Comparison of ENCODE assay signal across 14 mouse cellular contexts in genomic region chr1:75519576-75519975, GRCm38 (mm10). TPM values are rescaled to one million over a fixed set of nuclear protein-coding genes. Genes with fewer than 3 reads are reported as not detected.
DNase-seq lines count a peak whose midpoint lies in the region; ATAC-seq and TF ChIP-seq lines count a peak whose summit lies in the region.
"Had no signal": no experiment of that assay in that cellular context is flagged by ENCODE, and none has a peak within 500 bp of the region (broad histone marks: within the 10 kb centered on the region; RNA-seq: fewer than 3 reads in every experiment).

No protein-coding gene starts in this region.

- TF ChIP-seq POLR2A in limb, embryonic 14.5 days (IDR thresholded peaks at IDR 0.05; ENCODE audit: borderline replicate concordance, extremely low read depth, insufficient read depth, insufficient read length) = no peak

- H3K4me1 ChIP-seq in heart, embryonic 10.5 days = peaks cover 34% of the 10 kb centered on the region
- H3K4me1 ChIP-seq in kidney, embryonic 16.5 days (ENCODE audit: insufficient read depth, low read length) = peaks cover 16% of the 10 kb centered on the region
- H3K4me1 ChIP-seq in limb, embryonic 14.5 days (ENCODE audit: control insufficient read depth, insufficient read depth, low read length) = peaks cover 18% of the 10 kb centered on the region

- DNase-seq in heart, embryonic 10.5 days (ENCODE audit: low spot score) = no peak
- DNase-seq in heart, adult 18-20 months = no peak
- DNase-seq in kidney, postnatal 14 days = no peak
- DNase-seq in MN1 (ENCODE audit: low spot score) = peak; percentile 29
- DNase-seq in limb, embryonic 14.5 days (ENCODE audit: low spot score) = peak; percentile 67
- DNase-seq in urinary bladder, postnatal 36 days (ENCODE audit: low spot score in 2 of 2) = no peak
- no peak for DNase-seq in spleen, postnatal 10 days (ENCODE audit: low spot score in 2 of 2)
- DNase-seq: cerebellum, postnatal 14 days; gastrocnemius, adult 2 months; kidney, adult 8-10 months; layer of hippocampus, postnatal 36 days had no signal

- peak overlapping the region; percentile 89 for H3K27ac ChIP-seq in heart, embryonic 10.5 days
- H3K27ac ChIP-seq in kidney, embryonic 16.5 days (ENCODE audit: low read length) = peak overlapping the region; percentile 95
- H3K27ac ChIP-seq in limb, embryonic 14.5 days (replicated peaks; ENCODE audit: low read depth, low read length) = peak overlapping the region; percentile 67
- H3K27ac ChIP-seq: gastrocnemius, adult 2 months; midbrain, embryonic 12.5 days had no signal

- H3K9me3 ChIP-seq in heart, embryonic 10.5 days = no peaks in the 10 kb centered on the region
- no peaks in the 10 kb centered on the region for H3K9me3 ChIP-seq in kidney, embryonic 16.5 days (ENCODE audit: low read length)
- no peaks in the 10 kb centered on the region for H3K9me3 ChIP-seq in limb, embryonic 14.5 days (ENCODE audit: control insufficient read depth, low read length)
- H3K9me3 ChIP-seq: midbrain, embryonic 12.5 days had no signal

- H3K4me2 ChIP-seq in kidney, embryonic 16.5 days (replicated peaks; ENCODE audit: low read depth, low read length) = no peak overlapping the region
- H3K4me2 ChIP-seq in limb, embryonic 14.5 days (replicated peaks; ENCODE audit: low read depth, low read length, severe bottlenecking) = no peak overlapping the region
- H3K4me2 ChIP-seq: midbrain, embryonic 12.5 days had no signal

- peaks cover 1% of the 10 kb centered on the region for H3K36me3 ChIP-seq in heart, embryonic 10.5 days
- no peaks in the 10 kb centered on the region for H3K36me3 ChIP-seq in kidney, embryonic 16.5 days (ENCODE audit: insufficient read depth, low read length)
- no peaks in the 10 kb centered on the region for H3K36me3 ChIP-seq in limb, embryonic 14.5 days (ENCODE audit: control insufficient read depth, insufficient read depth, low read length)
- H3K36me3 ChIP-seq: midbrain, embryonic 12.5 days had no signal

- peak overlapping the region; percentile 29 for H3K9ac ChIP-seq in kidney, embryonic 16.5 days (replicated peaks; ENCODE audit: low read length)
- H3K9ac ChIP-seq in limb, embryonic 14.5 days (ENCODE audit: low read depth, low read length, severe bottlenecking) = no peak overlapping the region
- H3K9ac ChIP-seq: midbrain, embryonic 12.5 days had no signal

- H3K27me3 ChIP-seq in heart, embryonic 10.5 days (ENCODE audit: insufficient read depth, poor library complexity, severe bottlenecking) = no peaks in the 10 kb centered on the region
- no peaks in the 10 kb centered on the region for H3K27me3 ChIP-seq in kidney, embryonic 16.5 days (ENCODE audit: insufficient read depth, low read length)
- H3K27me3 ChIP-seq in limb, embryonic 14.5 days (ENCODE audit: control insufficient read depth, insufficient read depth, low read length) = no peaks in the 10 kb centered on the region
- H3K27me3 ChIP-seq: midbrain, embryonic 12.5 days had no signal

- ATAC-seq in kidney, embryonic 16.5 days (ENCODE audit: low FRiP score, low TSS enrichment) = no peak
- no peak for ATAC-seq in limb, embryonic 14.5 days (ENCODE audit: low FRiP score, low read depth)

- no peak overlapping the region for H3K4me3 ChIP-seq in heart, embryonic 10.5 days
- H3K4me3 ChIP-seq in kidney, embryonic 16.5 days (ENCODE audit: low read length) = no peak overlapping the region
- H3K4me3 ChIP-seq in limb, embryonic 14.5 days (replicated peaks; ENCODE audit: low read length) = no peak overlapping the region
- H3K4me3 ChIP-seq: gastrocnemius, adult 2 months; midbrain, embryonic 12.5 days had no signal

- WGBS in heart, embryonic 10.5 days = 73% methylated on average over 5 of the region's 5 CpGs
- WGBS in kidney, embryonic 16.5 days = 51% methylated on average over 5 of the region's 5 CpGs
- WGBS in limb, embryonic 14.5 days = 59% methylated on average over 5 of the region's 5 CpGs

RNA-seq across cellular contexts. Expression of gene Stk11ip, which starts 1.8 kb away (rescaled TPM):
- polyA plus RNA-seq in heart, embryonic 10.5 days (2016; fragmentation: Nextera tagmentation; extraction: Ambion mirVana) = 20.2 and 22.3 TPM in 2 replicates
- 10 to 100 TPM in 1 of 2 experiments, 1 to 10 TPM in 1; 6.6 to 10.9 TPM for total RNA-seq in heart, adult 18-20 months (2021)
- polyA plus RNA-seq in kidney, embryonic 16.5 days (2015; fragmentation: Nextera tagmentation; extraction: Ambion mirVana) = 28.8 and 30.6 TPM in 2 replicates
- 37.2 and 53.6 TPM in 2 replicates for polyA plus RNA-seq in limb, embryonic 14.5 days (2012; rRNA removed)
- 15.4 and 19.0 TPM in 2 replicates for polyA plus RNA-seq in limb, embryonic 14.5 days (2014; fragmentation: Nextera tagmentation; extraction: Ambion mirVana)

RNA-seq across cellular contexts. Expression of gene Inha, which starts 12.7 kb away (rescaled TPM):
- polyA plus RNA-seq in heart, embryonic 10.5 days (2016; fragmentation: Nextera tagmentation; extraction: Ambion mirVana) = 7.8 and 8.2 TPM in 2 replicates
- 1 to 10 TPM; 3.0 to 3.1 TPM for total RNA-seq in heart, adult 18-20 months (2021)
- polyA plus RNA-seq in kidney, embryonic 16.5 days (2015; fragmentation: Nextera tagmentation; extraction: Ambion mirVana) = 7.8 and 10.7 TPM in 2 replicates
- 64.2 and 89.2 TPM in 2 replicates for polyA plus RNA-seq in limb, embryonic 14.5 days (2012; rRNA removed)
- 10.0 and 10.5 TPM in 2 replicates for polyA plus RNA-seq in limb, embryonic 14.5 days (2014; fragmentation: Nextera tagmentation; extraction: Ambion mirVana)
- total RNA-seq: liver, adult 2 months had no signal

RNA-seq across cellular contexts. Expression of gene Obsl1, which starts 13.3 kb away (rescaled TPM):
- 103 and 107 TPM in 2 replicates for polyA plus RNA-seq in heart, embryonic 10.5 days (2016; fragmentation: Nextera tagmentation; extraction: Ambion mirVana)
- total RNA-seq in heart, adult 18-20 months (2021) = 100 to 1,000 TPM; 107 to 108 TPM
- 55.7 and 60.9 TPM in 2 replicates for polyA plus RNA-seq in kidney, embryonic 16.5 days (2015; fragmentation: Nextera tagmentation; extraction: Ambion mirVana)
- polyA plus RNA-seq in limb, embryonic 14.5 days (2012; rRNA removed) = 315 and 381 TPM in 2 replicates
- polyA plus RNA-seq in limb, embryonic 14.5 days (2014; fragmentation: Nextera tagmentation; extraction: Ambion mirVana) = 108 and 120 TPM in 2 replicates

RNA-seq across cellular contexts. Expression of gene Slc4a3, which starts 26.5 kb away (rescaled TPM):
- 20.0 and 29.8 TPM in 2 replicates for polyA plus RNA-seq in heart, embryonic 10.5 days (2016; fragmentation: Nextera tagmentation; extraction: Ambion mirVana)
- 100 to 1,000 TPM; 249 to 266 TPM for total RNA-seq in heart, adult 18-20 months (2021)
- 24.5 and 24.9 TPM in 2 replicates for polyA plus RNA-seq in kidney, embryonic 16.5 days (2015; fragmentation: Nextera tagmentation; extraction: Ambion mirVana)
- polyA plus RNA-seq in limb, embryonic 14.5 days (2012; rRNA removed) = 101 and 137 TPM in 2 replicates
- polyA plus RNA-seq in limb, embryonic 14.5 days (2014; fragmentation: Nextera tagmentation; extraction: Ambion mirVana) = 21.5 and 28.7 TPM in 2 replicates

RNA-seq across cellular contexts. Expression of gene Tmem198, which starts 40.2 kb away (rescaled TPM):
- polyA plus RNA-seq in heart, embryonic 10.5 days (2016; fragmentation: Nextera tagmentation; extraction: Ambion mirVana) = 0.36 and 0.39 TPM in 2 replicates
- under 1 TPM; 0.30 to 0.46 TPM for total RNA-seq in heart, adult 18-20 months (2021)
- 0.77 and 0.99 TPM in 2 replicates for polyA plus RNA-seq in kidney, embryonic 16.5 days (2015; fragmentation: Nextera tagmentation; extraction: Ambion mirVana)
- polyA plus RNA-seq in limb, embryonic 14.5 days (2012; rRNA removed) = 1.4 and 2.0 TPM in 2 replicates
- polyA plus RNA-seq in limb, embryonic 14.5 days (2014; fragmentation: Nextera tagmentation; extraction: Ambion mirVana) = 0.51 and 1.1 TPM in 2 replicates
- total RNA-seq: gastrocnemius, adult 2 months had no signal

Comparison
In these comparisons a context has a peak if more than half of its experiments do, and no peak if none do; other contexts are left out.
1. DNase-seq: peak in MN1 (single experiment) and limb, embryonic 14.5 days (single experiment); none in heart, embryonic 10.5 days (single experiment), heart, adult 18-20 months (0 of 2), kidney, postnatal 14 days (single experiment), urinary bladder, postnatal 36 days (0 of 2) and spleen, postnatal 10 days (0 of 2).
2. Peak in every context shown above with its lines, with median percentiles within 50 percentile points of each other: H3K27ac ChIP-seq.